Mouse (Mus musculus): Measurements from ENCODE around the gene Gm17584.
"Not testable (repeated sequence)": the region's sequence is repeated elsewhere in the genome, so short reads cannot be mapped to it uniquely, and the experiment has no call there.

Gm17584 gene

DNA sequence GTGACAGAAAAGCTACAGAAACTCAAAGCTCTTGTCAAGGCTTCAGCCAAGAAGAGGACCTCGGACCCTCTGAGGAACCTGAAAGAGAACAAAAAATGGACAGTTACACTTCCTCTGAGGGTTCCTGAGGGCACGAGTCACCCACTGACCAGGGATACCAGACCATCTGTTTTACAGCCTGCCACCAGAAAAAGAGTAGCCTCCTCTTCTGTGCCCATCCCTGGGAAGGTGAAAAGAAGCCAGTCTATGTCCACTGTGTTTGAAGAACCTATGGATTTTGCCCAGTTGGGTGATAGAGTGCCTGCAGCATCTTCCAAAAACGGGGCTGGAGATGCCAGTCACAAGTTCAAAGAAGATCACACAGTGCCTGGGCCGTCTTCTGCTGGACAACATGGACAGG lies at the start of gene Gm17584:
TSS of gene Gm17584 (plus strand) at position 301 of the 400 bp plus-strand sequence.
- DNase-seq (ENCODE audit: low read depth, low spot score): not testable (repeated sequence)
